Mouse (Mus musculus) neural tube, embryonic 10.5 days (tissue): ENCODE data around the gene Abcd3.

Source experiments
- DNase-seq: peaks from one replicate; pipeline ENCODE4 v3.0.0-alpha.2; 2017; ENCODE audit warnings: low spot score; ENCODE audit errors: extremely low spot score

The Abcd3 gene

GRCm38 (mm10) chr3:121739489-121740213, 75.5 kb downstream of the Abcd3 start:
- peak; percentile 13 for DNase-seq

DNA sequence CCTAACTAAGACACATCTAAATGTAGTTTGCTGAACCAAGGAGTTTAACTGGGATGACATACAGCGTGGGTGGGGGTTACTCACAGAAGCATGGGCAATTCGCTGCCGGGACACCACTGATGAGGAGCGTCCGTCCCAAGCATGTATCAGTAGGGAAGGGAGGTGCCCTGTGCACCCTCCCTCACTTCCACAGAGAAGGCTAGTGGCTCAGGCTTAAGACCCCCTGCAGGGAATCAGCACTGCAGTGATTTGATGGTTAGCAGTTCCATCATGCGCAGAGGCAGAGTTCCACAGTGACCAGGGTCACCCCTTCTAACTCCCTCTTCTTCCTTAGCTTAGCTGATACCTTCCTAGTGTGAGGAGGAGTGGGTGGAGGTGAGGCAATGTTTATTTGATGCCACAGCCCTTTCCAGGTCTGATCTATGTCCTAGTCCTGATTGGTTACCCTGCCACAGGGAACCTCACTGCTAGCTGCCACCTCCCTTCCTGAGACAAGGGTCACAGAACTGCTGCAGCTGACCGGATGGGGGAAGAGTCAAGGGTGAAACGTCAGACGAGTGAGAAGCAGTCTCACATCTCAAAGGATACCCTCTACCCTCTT, 76.3 kb downstream of the Abcd3 start:
- DNase-seq, result peak; percentile 11

DNA sequence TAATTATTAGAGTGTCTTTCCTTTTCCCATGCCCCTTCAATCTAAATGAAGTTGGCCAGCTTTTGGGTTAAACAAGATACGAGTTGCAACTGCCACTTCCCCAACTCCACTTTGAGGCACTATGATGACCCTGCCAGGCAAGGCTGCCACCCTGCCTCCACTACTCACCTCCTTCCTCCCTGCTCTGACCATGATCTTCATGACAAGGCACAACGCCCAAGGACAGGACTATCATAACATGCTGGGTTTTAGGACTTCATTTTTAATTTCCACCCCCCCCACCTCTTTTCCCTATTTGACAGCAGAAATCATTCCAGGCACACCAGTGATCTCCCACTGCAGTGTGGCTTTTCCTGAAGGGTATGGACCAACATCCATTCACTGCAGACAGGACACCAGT, 77.2 kb downstream of the Abcd3 start:
- DNase-seq, result peak; percentile 9

- peak; percentile 14 for DNase-seq
Observed at GRCm38 (mm10) chr3:121737453-121737852, 77.6 kb downstream of the Abcd3 start.

- DNase-seq, result peak; percentile 76
Observed at GRCm38 (mm10) chr3:121736025-121736744, 78.9 kb downstream of the Abcd3 start.

DNA sequence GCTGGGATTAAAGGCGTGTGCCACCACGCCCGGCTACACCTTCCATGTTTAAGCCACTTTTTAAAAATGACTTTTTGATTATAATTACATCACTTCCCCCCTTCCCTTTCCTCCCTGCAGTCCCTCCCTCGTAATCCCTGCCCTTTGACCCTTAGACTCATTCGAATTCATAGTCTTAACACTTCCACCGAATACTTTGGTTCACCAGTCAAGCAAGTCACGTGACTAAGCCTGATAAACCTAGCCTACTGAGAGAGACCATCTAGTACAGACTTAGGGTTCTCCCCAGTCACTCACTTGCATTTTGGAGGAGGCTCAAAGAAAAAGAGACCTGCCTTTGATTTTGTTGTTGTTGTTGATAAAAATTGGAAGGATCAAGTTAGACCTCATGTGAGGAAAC, 79.6 kb downstream of the Abcd3 start:
- DNase-seq, result no peak

DNA sequence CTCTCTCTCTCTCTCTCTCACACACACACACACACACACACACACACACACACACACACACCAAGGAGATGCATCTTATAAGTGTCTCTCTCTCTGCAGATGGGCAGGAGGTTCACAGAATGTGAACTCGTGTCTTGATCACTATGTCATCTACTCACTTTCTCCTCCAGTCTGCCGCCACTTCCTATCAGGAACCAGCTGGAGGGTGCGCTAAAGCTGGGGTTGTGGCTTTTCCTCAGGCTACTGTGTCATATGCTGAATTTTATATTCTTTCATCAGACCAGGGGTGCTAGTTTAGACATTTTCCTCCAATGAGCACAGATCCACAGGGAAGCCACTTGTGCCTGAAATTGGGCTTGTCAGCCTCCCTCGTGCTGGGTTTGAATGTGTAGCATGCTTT, 85.4 kb downstream of the Abcd3 start:
- DNase-seq, result no peak

DNA sequence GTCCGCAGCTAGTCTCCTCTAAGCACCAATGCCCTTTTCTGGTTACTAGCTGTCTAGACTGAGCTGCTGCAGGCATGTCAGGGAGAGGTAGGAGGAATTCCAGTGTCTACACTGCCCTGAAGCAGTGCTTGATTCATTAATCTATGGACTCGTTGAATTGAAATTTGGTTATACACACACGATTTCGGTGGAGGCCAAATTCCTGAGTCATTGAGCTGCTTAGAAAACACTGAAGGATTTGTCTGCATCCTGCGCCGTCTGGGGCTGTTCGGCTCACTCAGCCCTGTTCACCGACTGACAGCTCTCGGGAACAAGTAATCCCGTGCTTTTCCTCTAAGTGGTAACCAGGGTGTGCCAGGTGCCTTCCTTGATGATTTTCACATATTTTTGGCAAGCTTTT, 89.5 kb downstream of the Abcd3 start:
- DNase-seq, result no peak

DNA sequence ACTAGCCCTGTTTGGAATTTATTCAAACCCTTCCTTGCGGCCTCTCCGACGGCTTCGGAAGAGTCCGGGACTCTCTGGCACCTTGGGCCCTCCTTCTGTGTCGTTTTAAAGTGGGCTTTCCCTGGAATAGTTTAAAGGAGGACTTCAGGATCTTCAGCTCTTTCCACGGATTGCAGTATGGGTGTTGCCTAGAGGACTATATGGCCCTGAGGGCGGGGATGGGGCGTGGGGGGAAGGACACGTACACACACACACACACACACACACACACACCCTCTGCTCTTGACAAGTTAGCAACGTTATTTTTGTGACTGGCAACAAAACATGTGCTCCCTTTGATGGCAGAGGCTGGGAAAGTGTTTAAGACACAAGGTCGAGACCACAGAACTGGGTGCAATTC, 90.5 kb downstream of the Abcd3 start:
- no peak for DNase-seq

DNA sequence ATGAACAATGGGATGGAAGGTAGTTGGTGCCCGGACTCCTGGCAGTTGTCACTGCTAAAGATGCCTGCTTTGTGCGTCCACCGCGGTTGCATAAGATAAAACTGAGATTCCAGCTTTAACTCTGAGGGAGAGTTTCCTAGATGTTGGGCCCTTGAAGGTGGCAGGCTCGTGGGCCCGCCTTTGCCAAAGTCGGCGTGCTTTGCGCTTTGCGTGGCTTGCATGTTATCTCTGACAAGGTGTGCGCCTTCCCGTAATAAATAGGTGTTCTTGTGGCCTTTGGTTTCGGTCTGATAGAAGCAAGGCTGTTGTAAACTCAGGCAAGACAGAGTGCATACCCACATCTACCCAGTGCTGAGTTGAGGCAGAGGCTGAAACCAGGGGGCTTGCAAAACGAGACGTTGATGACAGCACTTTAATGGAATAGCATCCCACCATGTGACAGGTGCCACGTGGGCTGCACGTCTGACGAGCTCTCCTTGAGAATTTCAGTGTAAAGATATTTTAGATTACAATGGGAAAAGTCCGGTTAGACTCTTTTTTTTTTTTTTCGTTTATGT, 91.1 kb downstream of the Abcd3 start:
- DNase-seq, result no peak

- DNase-seq, result peak; percentile 88
Observed at GRCm38 (mm10) chr3:121722971-121723844, 91.9 kb downstream of the Abcd3 start, which contains the start of gene F3. TSS of gene F3 (plus strand) at chr3:121723537.

DNA sequence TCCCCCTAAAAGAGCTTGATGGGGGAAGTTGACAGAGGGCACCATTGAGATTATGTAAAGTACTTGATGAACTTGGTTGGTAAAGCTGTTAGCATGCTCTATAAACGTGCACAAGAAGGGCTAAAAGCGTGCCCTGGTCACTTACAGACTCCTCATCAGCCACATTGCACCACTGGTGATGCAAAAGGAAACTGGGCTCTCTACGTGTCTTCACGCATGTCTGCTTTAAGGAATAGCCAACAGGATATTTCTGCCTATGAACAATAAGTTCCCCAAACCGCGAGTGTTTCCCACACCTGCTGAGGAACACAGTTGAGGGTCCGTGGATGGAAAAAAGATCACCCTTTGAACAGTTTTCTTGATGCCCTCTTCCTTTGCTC, 93.4 kb downstream of the Abcd3 start:
- DNase-seq, result no peak

GRCm38 (mm10) chr3:121720801-121721690, 94.1 kb downstream of the Abcd3 start:
- no peak for DNase-seq

DNA sequence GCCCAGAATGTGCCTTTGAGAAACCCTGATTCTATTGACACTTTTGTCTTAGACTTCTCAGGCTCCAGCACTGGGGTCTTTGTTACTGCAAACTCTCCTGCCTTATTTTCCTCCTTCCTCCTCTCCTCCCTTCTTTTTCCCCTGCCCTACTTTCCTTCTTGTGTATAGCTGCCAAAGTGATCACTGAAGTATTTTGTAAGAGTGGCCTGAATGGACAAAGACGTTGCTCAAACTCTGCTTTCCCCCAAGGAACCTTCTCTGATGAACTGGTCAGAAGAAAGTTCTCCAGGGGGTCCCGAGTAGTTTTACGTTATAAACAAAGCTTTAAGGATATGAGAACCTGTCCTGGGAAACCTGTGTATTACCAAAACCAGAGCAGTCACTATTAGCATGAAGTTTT, 95.4 kb downstream of the Abcd3 start:
- DNase-seq, result no peak

GRCm38 (mm10) chr3:121718679-121719078, 96.4 kb downstream of the Abcd3 start:
- DNase-seq, result no peak

- DNase-seq, result no peak
Observed at GRCm38 (mm10) chr3:121716480-121716879, 98.6 kb downstream of the Abcd3 start.

- no peak for DNase-seq
Observed at GRCm38 (mm10) chr3:121715741-121716459, 99.2 kb downstream of the Abcd3 start.

- no peak for DNase-seq
Observed at GRCm38 (mm10) chr3:121715336-121715735, 99.8 kb downstream of the Abcd3 start.

DNA sequence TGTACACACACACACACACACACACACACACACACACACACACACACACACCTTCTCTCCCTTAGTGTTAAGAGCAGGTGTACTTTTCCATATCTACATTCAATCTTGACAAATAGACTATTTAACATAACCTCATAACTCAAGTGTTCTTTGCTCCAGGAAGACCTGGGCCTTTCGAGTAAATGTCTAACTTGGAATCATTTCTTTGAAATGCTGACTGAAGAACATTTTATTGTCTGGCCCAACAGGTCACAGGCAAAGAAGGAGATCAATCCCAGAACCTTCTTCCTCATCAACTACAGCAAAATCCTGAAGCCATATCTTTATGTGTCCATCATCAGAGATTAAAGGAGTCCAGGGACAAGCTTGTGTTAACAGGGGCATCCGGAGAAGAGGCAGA, 100.6 kb downstream of the Abcd3 start:
- no peak for DNase-seq

GRCm38 (mm10) chr3:121713816-121714215, 101.3 kb downstream of the Abcd3 start:
- no peak for DNase-seq
